23 mouse cellular contexts compared by ENCODE assay signal in the genomic region with DNA sequence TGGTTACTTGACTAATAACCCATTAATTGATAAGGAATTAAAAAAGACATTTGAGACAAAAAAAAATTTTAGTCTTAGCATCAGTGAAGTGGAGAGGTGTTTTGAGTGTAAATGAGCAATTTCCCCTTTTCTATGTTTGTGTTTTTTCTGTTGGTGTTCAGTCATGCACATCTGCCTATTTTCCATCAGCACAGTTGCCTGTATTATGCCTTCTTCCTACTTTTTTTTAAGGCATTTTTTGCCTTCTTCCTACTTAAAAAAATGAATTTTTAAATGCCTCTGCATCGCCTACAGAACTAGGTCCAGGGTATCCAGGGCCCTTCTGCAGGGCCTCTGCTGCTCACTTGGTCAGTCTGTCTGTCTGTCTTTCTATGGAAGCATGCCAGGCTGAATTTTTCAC. TPM values are rescaled to one million over a fixed set of nuclear protein-coding genes. Genes with fewer than 3 reads are reported as not detected.
A peak's percentile ranks its signal among the peaks of the same experiment; 100 is the strongest.
DNase-seq lines count a peak whose midpoint lies in the region; ATAC-seq and TF ChIP-seq lines count a peak whose summit lies in the region.
"Had no signal": no experiment of that assay in that cellular context is flagged by ENCODE, and none has a peak within 500 bp of the region (broad histone marks: within the 10 kb centered on the region; RNA-seq: fewer than 3 reads in every experiment).

No protein-coding gene starts in this region.

- peak overlapping the region; percentile 34; the same call in 1 of the 2 replicates for H3K4me3 ChIP-seq in G1E (ENCODE audit: low read depth, low read length)
- peak overlapping the region; percentile 93; the same call in 1 of the 2 replicates for H3K4me3 ChIP-seq in liver, embryonic 13.5 days (replicated peaks)
- no peak overlapping the region for H3K4me3 ChIP-seq in gastrocnemius, adult 2 months
- H3K4me3 ChIP-seq in neural tube, embryonic 15.5 days (replicated peaks) = no peak overlapping the region
- H3K4me3 ChIP-seq: forebrain, embryonic 12.5 days; heart, adult 2 months; heart, embryonic 13.5 days; hindbrain, embryonic 12.5 days; layer of hippocampus, adult 2 months; limb, embryonic 13.5 days had no signal

- H3K27me3 ChIP-seq in G1E (ENCODE audit: insufficient read depth, low read length) = no peaks in the 10 kb centered on the region
- no peaks in the 10 kb centered on the region for H3K27me3 ChIP-seq in liver, embryonic 13.5 days
- H3K27me3 ChIP-seq in neural tube, embryonic 15.5 days (replicated peaks) = no peaks in the 10 kb centered on the region
- H3K27me3 ChIP-seq: forebrain, embryonic 12.5 days; heart, embryonic 13.5 days; hindbrain, embryonic 12.5 days; limb, embryonic 13.5 days had no signal

- peak overlapping the region; percentile 88 for H3K4me2 ChIP-seq in liver, embryonic 13.5 days
- no peak overlapping the region for H3K4me2 ChIP-seq in neural tube, embryonic 15.5 days
- H3K4me2 ChIP-seq: heart, embryonic 13.5 days; hindbrain, embryonic 12.5 days; limb, embryonic 13.5 days; lung, embryonic 14.5 days had no signal

- H3K9me3 ChIP-seq in G1E (replicated peaks) = no peaks in the 10 kb centered on the region
- H3K9me3 ChIP-seq in liver, embryonic 13.5 days (replicated peaks) = no peaks in the 10 kb centered on the region
- no peaks in the 10 kb centered on the region for H3K9me3 ChIP-seq in neural tube, embryonic 15.5 days (replicated peaks)
- H3K9me3 ChIP-seq: forebrain, embryonic 12.5 days; heart, embryonic 13.5 days; hindbrain, embryonic 12.5 days; limb, embryonic 13.5 days had no signal

- DNase-seq in spleen, postnatal 36 days (ENCODE audit: low spot score in 2 of 2) = peak; percentile 33 to 36
- DNase-seq in spleen, postnatal 4 days (ENCODE audit: low spot score in 2 of 2) = no peak
- no peak for DNase-seq in G1E (ENCODE audit: low spot score)
- DNase-seq in liver, embryonic 13.5 days = no peak
- DNase-seq in gastrocnemius, adult 2 months = no peak
- DNase-seq in left cerebral cortex, adult 18-20 months (ENCODE audit: low spot score in 2 of 2) = no peak
- DNase-seq: adrenal gland, postnatal 14 days; cerebellum, postnatal 14 days; gastrocnemius, postnatal 14 days; heart, adult 2 months; heart, postnatal 14 days; kidney, postnatal 25 days; layer of hippocampus, postnatal 36 days; lung, embryonic 14.5 days; midbrain, embryonic 14.5 days; retina, postnatal 1 day had no signal

- peaks cover 55% of the 10 kb centered on the region for H3K4me1 ChIP-seq in G1E (ENCODE audit: insufficient read depth, low read depth, low read length)
- peaks cover 66% of the 10 kb centered on the region for H3K4me1 ChIP-seq in liver, embryonic 13.5 days (replicated peaks)
- peaks cover 27% of the 10 kb centered on the region for H3K4me1 ChIP-seq in neural tube, embryonic 15.5 days

- no peak for TF ChIP-seq CTCF in G1E (IDR thresholded peaks at IDR 0.05; ENCODE audit: low read depth, low read length)
- no peak for TF ChIP-seq CTCF in gastrocnemius, adult 2 months (IDR thresholded peaks at IDR 0.05)

- H3K36me3 ChIP-seq in G1E (replicated peaks) = peaks cover 41% of the 10 kb centered on the region
- peaks cover 23% of the 10 kb centered on the region for H3K36me3 ChIP-seq in liver, embryonic 13.5 days
- peaks cover 12% of the 10 kb centered on the region for H3K36me3 ChIP-seq in neural tube, embryonic 15.5 days

- no peak for ATAC-seq in G1E (ENCODE audit: extremely low read depth, insufficient number of reproducible peaks, low FRiP score, poor library complexity, severe bottlenecking)
- no peak for ATAC-seq in liver, embryonic 13.5 days (ENCODE audit: low read depth)
- ATAC-seq in neural tube, embryonic 15.5 days (ENCODE audit: low FRiP score) = no peak
- ATAC-seq: intestine, postnatal 0 days had no signal

- H3K9ac ChIP-seq in liver, embryonic 13.5 days = peak overlapping the region; percentile 96; the same call in 1 of the 2 replicates
- no peak overlapping the region for H3K9ac ChIP-seq in neural tube, embryonic 15.5 days (replicated peaks)
- H3K9ac ChIP-seq: forebrain, embryonic 12.5 days; heart, embryonic 13.5 days; hindbrain, embryonic 12.5 days; limb, embryonic 13.5 days; lung, embryonic 14.5 days had no signal

- WGBS in liver, embryonic 13.5 days (ENCODE audit: insufficient replicate concordance) = 75% methylated on average over 1 of the region's 1 CpGs
- WGBS in neural tube, embryonic 15.5 days = 96% methylated on average over 1 of the region's 1 CpGs

- peak overlapping the region; percentile 89 for H3K27ac ChIP-seq in liver, embryonic 13.5 days
- H3K27ac ChIP-seq in gastrocnemius, adult 2 months = no peak overlapping the region
- no peak overlapping the region for H3K27ac ChIP-seq in neural tube, embryonic 15.5 days (replicated peaks)
- H3K27ac ChIP-seq: forebrain, embryonic 12.5 days; heart, adult 2 months; heart, embryonic 13.5 days; hindbrain, embryonic 12.5 days; layer of hippocampus, adult 2 months; limb, embryonic 13.5 days had no signal

- intact Hi-C loops in gastrocnemius, adult 2 months (cut with DNase I) = loop anchor here (10.0 kb wide), 1 partner anchor 486 kb away; the partner anchor contains the start of gene Golga5

RNA-seq across cellular contexts. Expression of gene Cpsf2, which starts 2.8 kb away (rescaled TPM):
- 91.5 and 91.8 TPM in 2 replicates for total RNA-seq in G1E (2014; fragmentation: Nextera tagmentation)
- total RNA-seq in G1E (2017) = 134 and 141 TPM in 2 replicates
- polyA plus RNA-seq in G1E (2012) = 25.0 and 27.6 TPM in 2 replicates
- 24.7 and 28.5 TPM in 2 replicates for polyA plus RNA-seq in liver, embryonic 13.5 days (2015; fragmentation: Nextera tagmentation; extraction: Ambion mirVana)
- 10 to 100 TPM in 1 of 2 experiments, 1 to 10 TPM in 1; 9.7 to 11.1 TPM for total RNA-seq in gastrocnemius, adult 2 months (2021)
- polyA plus RNA-seq in neural tube, embryonic 15.5 days (2015; fragmentation: Nextera tagmentation; extraction: Ambion mirVana) = 28.9 and 29.0 TPM in 2 replicates
- 10 to 100 TPM; 26.4 to 27.4 TPM for total RNA-seq in left cerebral cortex, adult 18-20 months (2021)

RNA-seq across cellular contexts. Expression of gene Atxn3, which starts 20.5 kb away (rescaled TPM):
- total RNA-seq in G1E (2014; fragmentation: Nextera tagmentation) (72.5 and 75.6 TPM in 2 replicates), G1E (2017) (81.8 and 98.8 TPM in 2 replicates)
- polyA plus RNA-seq in G1E (2012) = 3.7 and 5.6 TPM in 2 replicates
- 10.5 and 16.8 TPM in 2 replicates for polyA plus RNA-seq in liver, embryonic 13.5 days (2015; fragmentation: Nextera tagmentation; extraction: Ambion mirVana)
- total RNA-seq in gastrocnemius, adult 2 months (2021) = 1 to 10 TPM; 3.4 to 5.8 TPM
- 9.8 and 12.5 TPM in 2 replicates for polyA plus RNA-seq in neural tube, embryonic 15.5 days (2015; fragmentation: Nextera tagmentation; extraction: Ambion mirVana)
- total RNA-seq in left cerebral cortex, adult 18-20 months (2021) = 10 to 100 TPM; 20.7 to 21.3 TPM

Comparison
In these comparisons a context has a peak if more than half of its experiments do, and no peak if none do; other contexts are left out.
1. DNase-seq: peak in spleen, postnatal 36 days (2 of 2); none in spleen, postnatal 4 days (0 of 2), G1E (single experiment), liver, embryonic 13.5 days (single experiment), gastrocnemius, adult 2 months (single experiment) and left cerebral cortex, adult 18-20 months (0 of 2).
2. H3K4me3 ChIP-seq: peak in G1E (single experiment) and liver, embryonic 13.5 days (single experiment); none in gastrocnemius, adult 2 months (single experiment) and neural tube, embryonic 15.5 days (single experiment).